Mouse (Mus musculus) lung, embryonic 15.5 days (tissue): ENCODE measurements around the gene Tdpoz2. TPM values are rescaled to one million over a fixed set of nuclear protein-coding genes. Genes with fewer than 3 reads are reported as not detected.
"Not testable (repeated sequence)": the region's sequence is repeated elsewhere in the genome, so short reads cannot be mapped to it uniquely, and the experiment has no call there.

Experiments
- ATAC-seq: fragments of 200-750 bp; cut with Nextera tagmentation; 2 replicates; pipeline ENCODE4 v1.8.0; 2017; ENCODE audit warnings: moderate number of reproducible peaks, borderline replicate concordance; ENCODE audit not compliant: low FRiP score, low TSS enrichment; ENCODE audit errors: extremely low read depth
- H3K27ac ChIP-seq: fragments of 300-500 bp; sonication (generic); 2 replicates; pipeline ENCODE4 v1.5.1; 2015; ENCODE audit warnings: moderate library complexity, mild to moderate bottlenecking, inconsistent platforms
- H3K27me3 ChIP-seq: fragments of 300-500 bp; sonication (generic); 2 replicates; pipeline ENCODE4 v1.6.1; 2015; ENCODE audit warnings: inconsistent platforms
- H3K36me3 ChIP-seq: fragments of 300-500 bp; sonication (generic); 2 replicates; pipeline ENCODE4 v1.6.1; 2015; ENCODE audit warnings: inconsistent platforms
- H3K4me1 ChIP-seq: fragments of 300-500 bp; sonication (generic); 2 replicates; pipeline ENCODE4 v1.6.1; 2015; ENCODE audit warnings: inconsistent platforms
- H3K4me2 ChIP-seq: fragments of 300-500 bp; sonication (generic); 2 replicates; pipeline ENCODE4 v1.6.1; 2015; ENCODE audit warnings: inconsistent platforms, mild to moderate bottlenecking, moderate library complexity
- H3K4me3 ChIP-seq: fragments of 300-500 bp; sonication (generic); 2 replicates; pipeline ENCODE4 v1.5.1; 2015; ENCODE audit warnings: mild to moderate bottlenecking, inconsistent platforms
- H3K9ac ChIP-seq: fragments of 300-500 bp; sonication (generic); 2 replicates; pipeline ENCODE4 v1.6.1; 2015; ENCODE audit warnings: inconsistent platforms
- H3K9me3 ChIP-seq: fragments of 300-500 bp; sonication (generic); 2 replicates; pipeline ENCODE4 v1.6.1; 2016; ENCODE audit warnings: inconsistent platforms
- WGBS: fragments of 180-500 bp; shearing (Covaris S2); methylation state at CpG from one replicate; pipeline ENCODE4 v1.1.7; 2015; 5-methylcytosine and 5-hydroxymethylcytosine counted together
- polyA plus RNA-seq: library from polyadenylated mRNA; unstranded; fragments of >200 nt; fragmentation: Nextera tagmentation; extraction: Ambion mirVana; gene quantifications from 2 replicates; pipeline ENCODE4 v1.2.1, GENCODE M21; 2015

Gene Tdpoz2
- polyA plus RNA-seq, result not detected in 2 replicates

- no peak within 1 kb of the TSS for H3K27ac ChIP-seq
- H3K4me1 ChIP-seq, result no peaks in the 10 kb centered on the region
- 67% methylated on average over 3 of the region's 3 CpGs for WGBS
- no peaks in the 10 kb centered on the region for H3K27me3 ChIP-seq
- no peaks in the 10 kb centered on the region for H3K36me3 ChIP-seq
- no peak for ATAC-seq
- H3K9me3 ChIP-seq, result no peaks in the 10 kb centered on the region
- no peak within 1 kb of the TSS for H3K9ac ChIP-seq
- no peak within 1 kb of the TSS for H3K4me2 ChIP-seq
- no peak within 1 kb of the TSS for H3K4me3 ChIP-seq
Measured at GRCm38 (mm10) chr3:93652586-93652985, at the start of gene Tdpoz2. Tdpoz2 (minus strand) TSS chr3:93652686.

- not testable (repeated sequence) for H3K27me3 ChIP-seq, H3K4me2 ChIP-seq, ATAC-seq, H3K9me3 ChIP-seq, H3K4me1 ChIP-seq, H3K4me3 ChIP-seq, H3K27ac ChIP-seq, H3K9ac ChIP-seq, H3K36me3 ChIP-seq
- 56% methylated on average over 1 of the region's 2 CpGs for WGBS
Measured at GRCm38 (mm10) chr3:93692970-93693369, 40.5 kb upstream of the Tdpoz2 start, which contains the start of gene Gm37596. Gm37596 (minus strand) TSS chr3:93693070.

- not testable (repeated sequence) for ATAC-seq, H3K4me3 ChIP-seq, H3K36me3 ChIP-seq, H3K4me1 ChIP-seq, H3K9me3 ChIP-seq, H3K27me3 ChIP-seq, H3K4me2 ChIP-seq, H3K9ac ChIP-seq, H3K27ac ChIP-seq
- WGBS, result 66% methylated on average over 3 of the region's 4 CpGs
Measured at GRCm38 (mm10) chr3:93676210-93676609, 23.7 kb upstream of the Tdpoz2 start, which contains the start of gene Tdpoz1. Tdpoz1 (minus strand) TSS chr3:93676310.

- not testable (repeated sequence) for H3K4me3 ChIP-seq, H3K4me1 ChIP-seq, H3K36me3 ChIP-seq, H3K27ac ChIP-seq, H3K9ac ChIP-seq, H3K27me3 ChIP-seq, H3K9me3 ChIP-seq, ATAC-seq, H3K4me2 ChIP-seq
- 71% methylated on average over 5 of the region's 6 CpGs for WGBS
Measured at GRCm38 (mm10) chr3:93670805-93671503, 18.5 kb upstream of the Tdpoz2 start.

GRCm38 (mm10) chr3:93654260-93654659 is 1.8 kb upstream of the Tdpoz2 start:
- Histone ChIP-seq H3K4me1 (no peaks in the 10 kb centered on the region), H3K27ac (no peak overlapping the region), H3K9ac (no peak overlapping the region), H3K4me3 (no peak overlapping the region), H3K9me3 (no peaks in the 10 kb centered on the region), H3K27me3 (no peaks in the 10 kb centered on the region), H3K36me3 (no peaks in the 10 kb centered on the region), H3K4me2 (no peak overlapping the region)
- ATAC-seq, result no peak
- 68% methylated on average over 1 of the region's 1 CpGs for WGBS

GRCm38 (mm10) chr3:93630917-93631714 is 21.4 kb downstream of the Tdpoz2 start:
- 74% methylated on average over 4 of the region's 4 CpGs for WGBS
- not testable (repeated sequence) for H3K4me2 ChIP-seq, H3K27me3 ChIP-seq, ATAC-seq, H3K9me3 ChIP-seq, H3K27ac ChIP-seq, H3K4me1 ChIP-seq, H3K4me3 ChIP-seq, H3K9ac ChIP-seq, H3K36me3 ChIP-seq

- H3K9me3 ChIP-seq, ATAC-seq: not testable (repeated sequence)
Measured at GRCm38 (mm10) chr3:93608970-93609369, 43.5 kb downstream of the Tdpoz2 start.

GRCm38 (mm10) chr3:93601903-93602302 is 50.6 kb downstream of the Tdpoz2 start:
- H3K4me2 ChIP-seq, result no peak overlapping the region
- 62% methylated on average over 1 of the region's 1 CpGs for WGBS
- no peak overlapping the region for H3K4me3 ChIP-seq

More at GRCm38 (mm10) chr3:93608970-93609369, 43.5 kb downstream of the Tdpoz2 start:
- H3K27me3 ChIP-seq, H3K4me1 ChIP-seq, H3K4me3 ChIP-seq, H3K4me2 ChIP-seq, H3K27ac ChIP-seq, H3K36me3 ChIP-seq, H3K9ac ChIP-seq: not testable (repeated sequence)

More at GRCm38 (mm10) chr3:93601903-93602302, 50.6 kb downstream of the Tdpoz2 start:
- Histone ChIP-seq H3K27me3 (no peaks in the 10 kb centered on the region), H3K36me3 (no peaks in the 10 kb centered on the region), H3K9me3 (no peaks in the 10 kb centered on the region), H3K27ac (no peak overlapping the region), H3K9ac (no peak overlapping the region), H3K4me1 (peaks cover 11% of the 10 kb centered on the region)
- ATAC-seq, result no peak

Other genes with a start within 250 kb of the Tdpoz2 start
- 2.3 and 3.3 TPM in 2 replicates for gene Tchh, start 210.4 kb downstream of the Tdpoz2 start, polyA plus RNA-seq
- gene Tchhl1, start 183.9 kb downstream of the Tdpoz2 start, polyA plus RNA-seq, result not detected in 2 replicates
- gene S100a11, start 132.2 kb downstream of the Tdpoz2 start, polyA plus RNA-seq, result 1,226 and 1,272 TPM in 2 replicates
- 277 and 280 TPM in 2 replicates for gene S100a10, start 97.6 kb downstream of the Tdpoz2 start, polyA plus RNA-seq
- not detected in 2 replicates for gene Tdpoz1, start 23.6 kb upstream of the Tdpoz2 start, polyA plus RNA-seq
- not detected in 2 replicates for gene Gm37596, start 40.4 kb upstream of the Tdpoz2 start, polyA plus RNA-seq
- not detected in 2 replicates for gene Gm5773, start 120.3 kb upstream of the Tdpoz2 start, polyA plus RNA-seq
- not detected in 2 replicates for gene Tdpoz4, start 143.7 kb upstream of the Tdpoz2 start, polyA plus RNA-seq
- gene Tdpoz3, start 173.3 kb upstream of the Tdpoz2 start, polyA plus RNA-seq, result not detected in 2 replicates